Mouse (Mus musculus) cerebellum, adult 18-20 months (tissue): ENCODE measurements around the gene Calr4.
A peak's percentile ranks its signal among the peaks of the same experiment; 100 is the strongest.

Experiments
- DNase-seq, 2 experiments: peaks; one replicate each; pipeline ENCODE4 v3.0.0; 2021

Gene Calr4

GRCm38 (mm10) chr4:109234185-109234584, at the start of gene Calr4:
TSS of gene Calr4 (plus strand) at chr4:109234485.
- DNase-seq = no peak

GRCm38 (mm10) chr4:109185616-109186405, 48.5 kb upstream of the Calr4 start:
- DNase-seq = no peak

- DNase-seq = no peak
Observed at GRCm38 (mm10) chr4:109191598-109191997, 42.7 kb upstream of the Calr4 start.

GRCm38 (mm10) chr4:109193886-109194285, 40.4 kb upstream of the Calr4 start:
- DNase-seq = no peak

- no peak for DNase-seq
Observed at GRCm38 (mm10) chr4:109195900-109196629, 38.2 kb upstream of the Calr4 start.

GRCm38 (mm10) chr4:109199069-109199468, 35.2 kb upstream of the Calr4 start:
- DNase-seq = no peak

- peak; percentile 99 for DNase-seq
Observed at GRCm38 (mm10) chr4:109201582-109202424, 32.5 kb upstream of the Calr4 start, which contains the start of gene Osbpl9. TSS of gene Osbpl9 (minus strand) at chr4:109202272.

- no peak for DNase-seq
Observed at GRCm38 (mm10) chr4:109203931-109204330, 30.4 kb upstream of the Calr4 start.

- DNase-seq = no peak
Observed at GRCm38 (mm10) chr4:109204416-109204815, 29.9 kb upstream of the Calr4 start.

- DNase-seq = no peak
Observed at GRCm38 (mm10) chr4:109207524-109207923, 26.8 kb upstream of the Calr4 start.

- no peak for DNase-seq
Observed at GRCm38 (mm10) chr4:109210253-109210652, 24.0 kb upstream of the Calr4 start.

GRCm38 (mm10) chr4:109210881-109211280, 23.4 kb upstream of the Calr4 start:
- no peak for DNase-seq

GRCm38 (mm10) chr4:109213986-109214385, 20.3 kb upstream of the Calr4 start:
- DNase-seq = no peak

- no peak for DNase-seq
Observed at GRCm38 (mm10) chr4:109218008-109218407, 16.3 kb upstream of the Calr4 start.

- no peak for DNase-seq
Observed at GRCm38 (mm10) chr4:109220441-109220940, 13.8 kb upstream of the Calr4 start.

- no peak for DNase-seq
Observed at GRCm38 (mm10) chr4:109222001-109222400, 12.3 kb upstream of the Calr4 start.

- DNase-seq = peak; percentile 89
Observed at GRCm38 (mm10) chr4:109224762-109225552, 9.3 kb upstream of the Calr4 start.

GRCm38 (mm10) chr4:109225606-109226005, 8.7 kb upstream of the Calr4 start:
- peak in 1 of 2 experiments; percentile 16 for DNase-seq

GRCm38 (mm10) chr4:109226071-109226470, 8.2 kb upstream of the Calr4 start:
- DNase-seq = no peak

GRCm38 (mm10) chr4:109229766-109230279, 4.5 kb upstream of the Calr4 start:
- DNase-seq = no peak

GRCm38 (mm10) chr4:109234806-109235350, 593 bp downstream of the Calr4 start:
- DNase-seq = peak in 1 of 2 experiments; percentile 15
